Mouse (Mus musculus) embryonic facial prominence, embryonic 14.5 days (tissue): ENCODE results near the gene Rasgrp3. TPM values are rescaled to one million over a fixed set of nuclear protein-coding genes. Genes with fewer than 3 reads are reported as not detected.
A peak's percentile ranks its signal among the peaks of the same experiment; 100 is the strongest.

ENCODE experiments used
- ATAC-seq: fragments of 200-750 bp; cut with Nextera tagmentation; 2 replicates; pipeline ENCODE4 v1.8.0; 2017; ENCODE audit warnings: low read depth, moderate number of reproducible peaks, moderate TSS enrichment
- DNase-seq: peaks from one replicate; pipeline ENCODE4 v3.0.0-alpha.2; 2015; ENCODE audit warnings: low spot score
- H3K27ac ChIP-seq: fragments of 300-500 bp; sonication (generic); replicated peaks from 2 replicates; pipeline ENCODE4 v1.5.1; 2014; ENCODE audit warnings: low read depth, mild to moderate bottlenecking, low read length, moderate library complexity
- H3K27me3 ChIP-seq: fragments of 300-500 bp; sonication (generic); replicated peaks from 2 replicates; pipeline ENCODE4 v1.6.1; 2014; ENCODE audit warnings: low read length; ENCODE audit not compliant: control insufficient read depth, insufficient read depth
- H3K36me3 ChIP-seq: fragments of 300-500 bp; sonication (generic); 2 replicates; pipeline ENCODE4 v1.6.1; 2014; ENCODE audit warnings: low read length, mixed read lengths; ENCODE audit not compliant: control insufficient read depth, insufficient read depth
- H3K4me1 ChIP-seq: fragments of 300-500 bp; sonication (generic); 2 replicates; pipeline ENCODE4 v1.6.1; 2014; ENCODE audit warnings: antibody characterized with exemption, low read length; ENCODE audit not compliant: control insufficient read depth, insufficient read depth
- H3K4me2 ChIP-seq: fragments of 300-500 bp; sonication (generic); 2 replicates; pipeline ENCODE4 v1.6.1; 2014; ENCODE audit warnings: low read depth, mild to moderate bottlenecking, low read length, moderate library complexity, mixed read lengths
- H3K4me3 ChIP-seq: fragments of 300-500 bp; sonication (generic); 2 replicates; pipeline ENCODE4 v1.5.1; 2014; ENCODE audit warnings: low read depth, mild to moderate bottlenecking, low read length
- H3K9ac ChIP-seq: fragments of 300-500 bp; sonication (generic); 2 replicates; pipeline ENCODE4 v1.6.1; 2014; ENCODE audit warnings: low read depth, mild to moderate bottlenecking, low read length, moderate library complexity, mixed read lengths
- H3K9me3 ChIP-seq: fragments of 300-500 bp; sonication (generic); 2 replicates; pipeline ENCODE4 v1.6.1; 2016; ENCODE audit warnings: low read length; ENCODE audit not compliant: control insufficient read depth
- whole genome bisulfite sequencing: fragments of 180-500 bp; shearing (Covaris S2); extraction: QIAGEN DNeasy Blood & Tissue Kit; methylation state at CpG from one replicate; pipeline ENCODE4 v1.1.7; 2014; 5-methylcytosine and 5-hydroxymethylcytosine counted together
- polyA plus RNA-seq: library from polyadenylated mRNA; unstranded; fragments of >200 nt; fragmentation: Nextera tagmentation; extraction: Ambion mirVana; gene quantifications from 2 replicates; pipeline ENCODE4 v1.2.1, GENCODE M21; 2014

The Rasgrp3 gene
- polyA plus RNA-seq, 1 experiment from 2014 or later: 12.5 TPM

GRCm38 (mm10) chr17:75518181-75518901 is 82.6 kb downstream of the Rasgrp3 start:
- no peak overlapping the region for H3K9ac ChIP-seq
- no peaks in the 10 kb centered on the region for H3K36me3 ChIP-seq
- H3K27me3 ChIP-seq: no peaks in the 10 kb centered on the region
- DNase-seq (no peak), ATAC-seq (no peak)
- no peak overlapping the region for H3K4me3 ChIP-seq
- H3K9me3 ChIP-seq: no peaks in the 10 kb centered on the region
- no peaks in the 10 kb centered on the region for H3K4me1 ChIP-seq
- no peak overlapping the region for H3K27ac ChIP-seq
- H3K4me2 ChIP-seq: no peak overlapping the region
- 63% methylated on average over 8 of the region's 8 CpGs for WGBS

GRCm38 (mm10) chr17:75519239-75519900 is 83.7 kb downstream of the Rasgrp3 start:
- Histone ChIP-seq H3K4me2 (no peak overlapping the region), H3K4me3 (no peak overlapping the region), H3K36me3 (no peaks in the 10 kb centered on the region)

GRCm38 (mm10) chr17:75521236-75521842 is 85.6 kb downstream of the Rasgrp3 start:
- no peaks in the 10 kb centered on the region for H3K4me1 ChIP-seq
- 36% methylated on average over 6 of the region's 6 CpGs for WGBS
- no peak for ATAC-seq
- H3K27me3 ChIP-seq: no peaks in the 10 kb centered on the region
- no peak overlapping the region for H3K27ac ChIP-seq
- no peaks in the 10 kb centered on the region for H3K9me3 ChIP-seq
- H3K4me2 ChIP-seq: no peak overlapping the region
- no peaks in the 10 kb centered on the region for H3K36me3 ChIP-seq
- H3K9ac ChIP-seq: no peak overlapping the region
- H3K4me3 ChIP-seq: no peak overlapping the region
- no peak for DNase-seq

More at GRCm38 (mm10) chr17:75519239-75519900, 83.7 kb downstream of the Rasgrp3 start:
- H3K9me3 ChIP-seq: no peaks in the 10 kb centered on the region
- no peak overlapping the region for H3K9ac ChIP-seq
- no peaks in the 10 kb centered on the region for H3K27me3 ChIP-seq
- H3K4me1 ChIP-seq: no peaks in the 10 kb centered on the region
- H3K27ac ChIP-seq: no peak overlapping the region
- no peak for ATAC-seq
- 68% methylated on average over 8 of the region's 8 CpGs for WGBS
- DNase-seq: no peak

GRCm38 (mm10) chr17:75522347-75523065 is 86.8 kb downstream of the Rasgrp3 start:
- Histone ChIP-seq H3K9ac (no peak overlapping the region), H3K4me3 (no peak overlapping the region), H3K27me3 (no peaks in the 10 kb centered on the region), H3K9me3 (no peaks in the 10 kb centered on the region), H3K36me3 (no peaks in the 10 kb centered on the region), H3K27ac (no peak overlapping the region), H3K4me2 (no peak overlapping the region), H3K4me1 (no peaks in the 10 kb centered on the region)
- WGBS: 30% methylated on average over 9 of the region's 9 CpGs
- DNase-seq (peak; percentile 80), ATAC-seq (peak; percentile 71)

- Histone ChIP-seq H3K9me3 (no peaks in the 10 kb centered on the region), H3K4me3 (no peak overlapping the region), H3K36me3 (no peaks in the 10 kb centered on the region), H3K9ac (no peak overlapping the region), H3K27me3 (no peaks in the 10 kb centered on the region), H3K4me1 (no peaks in the 10 kb centered on the region), H3K4me2 (no peak overlapping the region), H3K27ac (no peak overlapping the region)
- ATAC-seq (no peak), DNase-seq (no peak)
- 64% methylated on average over 3 of the region's 3 CpGs for WGBS
These were observed 88.1 kb downstream of the Rasgrp3 start for GRCm38 (mm10) chr17:75523812-75524211.

GRCm38 (mm10) chr17:75526411-75526810 is 90.7 kb downstream of the Rasgrp3 start:
- H3K9me3 ChIP-seq: no peaks in the 10 kb centered on the region
- no peak overlapping the region for H3K27ac ChIP-seq
- no peaks in the 10 kb centered on the region for H3K4me1 ChIP-seq
- no peak overlapping the region for H3K4me3 ChIP-seq
- H3K27me3 ChIP-seq: no peaks in the 10 kb centered on the region
- ATAC-seq (no peak), DNase-seq (no peak)
- H3K9ac ChIP-seq: no peak overlapping the region
- H3K4me2 ChIP-seq: no peak overlapping the region
- 81% methylated on average over 1 of the region's 1 CpGs for WGBS
- no peaks in the 10 kb centered on the region for H3K36me3 ChIP-seq

GRCm38 (mm10) chr17:75529222-75529935 is 93.7 kb downstream of the Rasgrp3 start:
- no peaks in the 10 kb centered on the region for H3K36me3 ChIP-seq
- H3K4me3 ChIP-seq: no peak overlapping the region
- WGBS: 93% methylated on average over 14 of the region's 14 CpGs
- no peaks in the 10 kb centered on the region for H3K4me1 ChIP-seq
- ATAC-seq: no peak
- H3K27me3 ChIP-seq: no peaks in the 10 kb centered on the region
- no peak for DNase-seq
- no peaks in the 10 kb centered on the region for H3K9me3 ChIP-seq
- no peak overlapping the region for H3K27ac ChIP-seq
- no peak overlapping the region for H3K9ac ChIP-seq
- no peak overlapping the region for H3K4me2 ChIP-seq

GRCm38 (mm10) chr17:75532469-75532986 is 96.8 kb downstream of the Rasgrp3 start:
- Histone ChIP-seq H3K4me2 (no peak overlapping the region), H3K36me3 (peaks cover 8% of the 10 kb centered on the region; the same call in 1 of the 2 replicates), H3K27me3 (no peaks in the 10 kb centered on the region), H3K4me3 (no peak overlapping the region), H3K9ac (no peak overlapping the region), H3K4me1 (no peaks in the 10 kb centered on the region), H3K27ac (no peak overlapping the region), H3K9me3 (no peaks in the 10 kb centered on the region)
- 85% methylated on average over 6 of the region's 6 CpGs for WGBS
- ATAC-seq (0 out of 2 replicates have a peak, but pooled peaks have one; percentile 35), DNase-seq (no peak)
